Mouse (Mus musculus): ENCODE measurements at regions not wholly inside any gene's neighbourhood (a gene's known extent, or its start where the extent isn't known, plus 50 kb on each side); places are given as distances from the start of the nearest gene placed in this dataset.
A peak's percentile ranks its signal among the peaks of the same experiment; 100 is the strongest.

DNA sequence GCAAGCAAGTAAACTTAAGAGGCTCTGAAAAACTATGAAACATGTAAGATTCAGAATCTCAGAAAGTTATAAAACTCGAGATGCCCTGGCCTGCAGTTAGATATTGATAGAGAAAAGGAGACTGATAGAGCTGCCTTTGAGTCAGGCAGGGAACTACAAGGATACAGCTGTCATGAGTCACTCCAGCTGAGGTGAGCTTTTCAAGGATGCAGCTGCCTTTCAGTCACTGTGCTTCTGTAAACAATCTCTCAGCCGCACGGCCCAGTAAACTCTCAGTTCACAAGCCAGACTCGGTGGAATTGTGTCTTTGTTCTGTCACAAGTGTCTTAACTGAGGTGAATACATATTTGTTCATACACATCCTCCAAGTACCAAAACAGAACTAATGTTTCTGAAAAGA, 334.9 kb upstream of the Rsrc1 start:
- H3K4me1 ChIP-seq (ENCODE audit: control insufficient read depth) = peaks cover 20% of the 10 kb centered on the region
- no peak overlapping the region for H3K4me3 ChIP-seq (replicated peaks)
- H3K27me3 ChIP-seq (ENCODE audit: control insufficient read depth) = no peaks in the 10 kb centered on the region
- H3K36me3 ChIP-seq (ENCODE audit: control insufficient read depth) = no peaks in the 10 kb centered on the region
- H3K9me3 ChIP-seq (ENCODE audit: control insufficient read depth, low read length) = no peaks in the 10 kb centered on the region
- no peak for TF ChIP-seq GATA1 (IDR thresholded peaks at IDR 0.05; ENCODE audit: low read length)
- TF ChIP-seq TAL1 (IDR thresholded peaks at IDR 0.05; ENCODE audit: low read length) = no peak

GRCm38 (mm10) chr3:66649271-66649670, 331.9 kb upstream of the Rsrc1 start:
- no peak overlapping the region for H3K4me3 ChIP-seq (replicated peaks)
- H3K9me3 ChIP-seq (ENCODE audit: control insufficient read depth, low read length) = no peaks in the 10 kb centered on the region
- no peaks in the 10 kb centered on the region for H3K27me3 ChIP-seq (ENCODE audit: control insufficient read depth)
- no peaks in the 10 kb centered on the region for H3K36me3 ChIP-seq (ENCODE audit: control insufficient read depth)
- H3K4me1 ChIP-seq (ENCODE audit: control insufficient read depth) = peaks cover 48% of the 10 kb centered on the region
- TF ChIP-seq GATA1 (IDR thresholded peaks at IDR 0.05; ENCODE audit: low read length) (no peak), TAL1 (IDR thresholded peaks at IDR 0.05; ENCODE audit: low read length) (no peak)

- no peaks in the 10 kb centered on the region for H3K9me3 ChIP-seq (ENCODE audit: control insufficient read depth, low read length)
- H3K36me3 ChIP-seq (ENCODE audit: control insufficient read depth) = no peaks in the 10 kb centered on the region
- no peak for TF ChIP-seq TAL1 (IDR thresholded peaks at IDR 0.05; ENCODE audit: low read length)
- TF ChIP-seq GATA1 (IDR thresholded peaks at IDR 0.05; ENCODE audit: low read length) = no peak
- H3K4me1 ChIP-seq (ENCODE audit: control insufficient read depth) = peaks cover 57% of the 10 kb centered on the region
- H3K4me3 ChIP-seq (replicated peaks) = peak overlapping the region; percentile 53
- H3K27me3 ChIP-seq (ENCODE audit: control insufficient read depth) = no peaks in the 10 kb centered on the region
These were observed 331.0 kb upstream of the Rsrc1 start for GRCm38 (mm10) chr3:66650076-66650748.

GRCm38 (mm10) chr3:66650749-66651472, 330.3 kb upstream of the Rsrc1 start:
- Histone ChIP-seq H3K4me1 (ENCODE audit: control insufficient read depth) (peaks cover 64% of the 10 kb centered on the region), H3K4me3 (replicated peaks) (peak overlapping the region; percentile 53), H3K9me3 (ENCODE audit: control insufficient read depth, low read length) (no peaks in the 10 kb centered on the region), H3K27me3 (ENCODE audit: control insufficient read depth) (no peaks in the 10 kb centered on the region), H3K36me3 (ENCODE audit: control insufficient read depth) (no peaks in the 10 kb centered on the region)
- TF ChIP-seq TAL1 (IDR thresholded peaks at IDR 0.05; ENCODE audit: low read length) = no peak
- TF ChIP-seq GATA1 (IDR thresholded peaks at IDR 0.05; ENCODE audit: low read length) = no peak

DNA sequence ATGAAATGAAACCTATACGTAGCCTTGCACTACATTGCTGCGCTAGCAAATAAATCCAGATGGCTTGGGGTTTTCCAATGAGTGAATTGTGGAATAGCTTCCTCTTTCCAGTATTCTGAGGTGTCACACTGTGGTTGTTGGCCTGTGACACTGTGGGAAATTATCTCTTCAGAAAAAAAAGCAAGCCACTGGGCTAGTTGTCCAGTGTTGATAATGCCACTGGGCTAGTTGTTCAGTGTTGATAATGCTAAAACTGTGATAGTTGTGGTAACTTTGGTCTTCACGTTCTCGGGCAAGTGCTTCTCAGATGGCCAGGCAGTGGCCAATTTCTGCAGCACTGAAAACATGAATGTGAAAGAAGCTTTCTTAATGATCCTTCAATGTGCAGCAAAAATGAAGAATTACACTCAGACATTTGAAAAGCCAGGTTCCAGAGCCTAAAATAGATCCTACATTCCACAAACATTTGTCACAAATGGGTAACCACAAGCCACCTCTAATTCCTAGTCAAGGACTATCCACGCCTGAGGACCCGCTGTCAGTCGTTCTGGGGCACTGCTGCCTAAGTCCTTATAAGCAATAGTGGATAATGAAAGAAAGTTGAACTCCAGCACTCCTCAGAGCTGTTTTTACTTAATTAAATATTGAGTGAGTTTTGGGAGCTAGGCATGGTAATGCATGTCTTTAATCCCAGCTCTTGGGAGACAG, 328.9 kb upstream of the Rsrc1 start:
- Histone ChIP-seq H3K27me3 (ENCODE audit: control insufficient read depth) (no peaks in the 10 kb centered on the region), H3K36me3 (ENCODE audit: control insufficient read depth) (no peaks in the 10 kb centered on the region), H3K4me3 (replicated peaks) (peak overlapping the region; percentile 53), H3K9me3 (ENCODE audit: control insufficient read depth, low read length) (no peaks in the 10 kb centered on the region), H3K4me1 (ENCODE audit: control insufficient read depth) (peaks cover 78% of the 10 kb centered on the region)
- TF ChIP-seq GATA1 (IDR thresholded peaks at IDR 0.05; ENCODE audit: low read length) = peak; percentile 52
- peak; percentile 39; the same call in 2 of the 3 replicates for TF ChIP-seq TAL1 (IDR thresholded peaks at IDR 0.05; ENCODE audit: low read length)

DNA sequence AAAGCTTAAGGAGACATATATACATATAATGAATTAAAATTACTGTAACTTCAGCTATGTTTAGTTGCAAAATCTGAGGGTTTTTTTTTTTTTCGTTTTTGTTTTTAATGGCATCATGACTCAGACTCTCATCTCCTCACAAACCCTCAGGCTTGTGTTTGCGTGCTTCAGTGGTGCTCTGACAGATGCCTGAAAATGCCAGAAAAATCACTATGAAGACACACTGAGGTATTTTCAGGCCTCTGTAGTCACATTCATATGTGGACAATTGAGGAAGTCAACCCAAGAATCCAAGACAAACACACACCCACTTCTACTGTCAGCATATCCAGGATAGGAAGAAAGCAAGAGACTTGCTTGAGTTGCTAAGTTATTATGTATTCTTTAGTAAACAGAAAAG, 327.2 kb upstream of the Rsrc1 start:
- peaks cover 80% of the 10 kb centered on the region for H3K4me1 ChIP-seq (ENCODE audit: control insufficient read depth)
- no peaks in the 10 kb centered on the region for H3K27me3 ChIP-seq (ENCODE audit: control insufficient read depth)
- no peaks in the 10 kb centered on the region for H3K9me3 ChIP-seq (ENCODE audit: control insufficient read depth, low read length)
- H3K4me3 ChIP-seq (replicated peaks) = no peak overlapping the region
- no peaks in the 10 kb centered on the region for H3K36me3 ChIP-seq (ENCODE audit: control insufficient read depth)
- no peak for TF ChIP-seq TAL1 (IDR thresholded peaks at IDR 0.05; ENCODE audit: low read length)
- TF ChIP-seq GATA1 (IDR thresholded peaks at IDR 0.05; ENCODE audit: low read length) = no peak

GRCm38 (mm10) chr3:66654860-66655259, 326.3 kb upstream of the Rsrc1 start:
- no peaks in the 10 kb centered on the region for H3K27me3 ChIP-seq (ENCODE audit: control insufficient read depth)
- H3K36me3 ChIP-seq (ENCODE audit: control insufficient read depth) = no peaks in the 10 kb centered on the region
- no peak overlapping the region for H3K4me3 ChIP-seq (replicated peaks)
- no peaks in the 10 kb centered on the region for H3K9me3 ChIP-seq (ENCODE audit: control insufficient read depth, low read length)
- no peak for TF ChIP-seq TAL1 (IDR thresholded peaks at IDR 0.05; ENCODE audit: low read length)
- no peak for TF ChIP-seq GATA1 (IDR thresholded peaks at IDR 0.05; ENCODE audit: low read length)
- peaks cover 81% of the 10 kb centered on the region for H3K4me1 ChIP-seq (ENCODE audit: control insufficient read depth)

DNA sequence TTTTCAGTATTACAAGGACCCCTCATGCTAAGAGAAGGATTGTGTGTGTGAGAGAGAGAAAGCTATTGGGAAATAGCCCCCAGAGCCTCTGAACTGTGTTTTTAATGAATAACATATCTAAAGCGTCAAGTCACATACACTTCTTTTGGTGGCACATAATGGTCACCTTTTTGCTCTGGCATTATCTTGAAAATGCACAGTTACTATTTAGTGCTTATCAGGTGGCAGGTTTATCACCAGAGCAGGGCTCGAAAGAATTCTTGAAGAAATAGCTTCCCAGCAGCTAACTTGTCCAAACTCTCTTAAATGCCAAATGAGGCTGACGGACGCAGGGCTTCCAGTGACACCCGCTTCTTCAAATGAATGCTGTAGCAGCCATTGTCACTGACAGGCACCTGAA, 324.7 kb upstream of the Rsrc1 start:
- TF ChIP-seq GATA1 (IDR thresholded peaks at IDR 0.05; ENCODE audit: low read length) (peak; percentile 59), TAL1 (IDR thresholded peaks at IDR 0.05; ENCODE audit: low read length) (peak; percentile 31; the same call in 1 of the 3 replicates)
- Histone ChIP-seq H3K9me3 (ENCODE audit: control insufficient read depth, low read length) (no peaks in the 10 kb centered on the region), H3K36me3 (ENCODE audit: control insufficient read depth) (no peaks in the 10 kb centered on the region), H3K27me3 (ENCODE audit: control insufficient read depth) (no peaks in the 10 kb centered on the region), H3K4me1 (ENCODE audit: control insufficient read depth) (peaks cover 81% of the 10 kb centered on the region), H3K4me3 (replicated peaks) (no peak overlapping the region)

DNA sequence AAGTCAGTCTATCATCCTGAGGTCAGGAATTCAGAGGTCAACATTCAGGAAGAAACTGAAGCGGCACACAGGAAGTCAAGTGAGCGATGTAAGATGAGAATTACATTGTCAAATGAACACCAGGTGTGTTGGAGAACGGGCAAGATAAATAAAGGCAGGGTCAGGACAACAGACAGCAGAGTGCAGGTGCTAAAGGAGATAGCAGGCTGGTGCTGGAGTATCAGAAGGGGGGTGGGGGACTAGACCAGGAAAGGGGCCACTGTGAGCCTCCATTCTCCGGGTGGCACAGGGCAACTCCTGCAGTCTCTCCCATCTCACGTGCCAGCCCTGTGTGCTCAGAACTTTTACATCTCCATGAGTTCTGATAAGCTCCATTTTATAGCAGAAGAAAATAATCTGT, 320.6 kb upstream of the Rsrc1 start:
- peaks cover 44% of the 10 kb centered on the region for H3K4me1 ChIP-seq (ENCODE audit: control insufficient read depth)
- TF ChIP-seq TAL1 (IDR thresholded peaks at IDR 0.05; ENCODE audit: low read length) (peak; percentile 53), GATA1 (IDR thresholded peaks at IDR 0.05; ENCODE audit: low read length) (no peak)
- no peak overlapping the region for H3K4me3 ChIP-seq (replicated peaks)
- no peaks in the 10 kb centered on the region for H3K9me3 ChIP-seq (ENCODE audit: control insufficient read depth, low read length)
- no peaks in the 10 kb centered on the region for H3K27me3 ChIP-seq (ENCODE audit: control insufficient read depth)
- no peaks in the 10 kb centered on the region for H3K36me3 ChIP-seq (ENCODE audit: control insufficient read depth)

Data from erythroblast, embryonic 14.5 days (primary cell).